Mouse (Mus musculus): ENCODE data around the gene Tnfsf14. TPM values are rescaled to one million over a fixed set of nuclear protein-coding genes. Genes with fewer than 3 reads are reported as not detected.

Gene Tnfsf14
- total RNA-seq (2021), result not detected
- long read RNA-seq, experiment 1, result 0 reads
- long read RNA-seq, experiment 2, result 0 reads

DNA sequence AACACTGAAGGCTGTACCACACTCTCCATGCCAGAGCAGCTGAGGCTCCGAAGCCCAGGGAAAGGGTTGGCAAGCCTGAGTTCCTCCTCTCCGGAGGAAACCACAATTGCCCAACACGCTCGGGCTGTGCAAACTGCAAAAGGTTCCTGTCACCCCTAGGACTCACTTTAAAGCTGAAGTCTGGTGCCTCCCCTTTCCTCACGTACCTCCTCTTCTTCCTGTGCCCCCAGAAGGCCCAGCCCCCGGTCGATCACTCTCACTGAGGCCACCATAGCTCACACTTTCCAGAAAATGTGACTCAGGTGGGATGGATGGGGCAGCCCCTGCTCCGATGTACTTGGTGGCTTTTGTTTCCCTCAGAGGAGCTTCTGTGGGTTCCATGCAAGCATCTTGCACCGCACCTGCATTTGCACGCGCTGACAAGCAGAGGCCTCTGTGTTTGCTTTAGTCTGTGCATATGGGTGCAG is at the start of gene Tnfsf14:
TSS of gene Tnfsf14 (minus strand) at position 137 of the 467 bp plus-strand sequence.
- no peak for DNase-seq (ENCODE audit: low spot score in 2 of 2)

- no peak for DNase-seq (ENCODE audit: low spot score in 2 of 2)
Observed at GRCm38 (mm10) chr17:57237181-57237580, 43.2 kb upstream of the Tnfsf14 start.

DNA sequence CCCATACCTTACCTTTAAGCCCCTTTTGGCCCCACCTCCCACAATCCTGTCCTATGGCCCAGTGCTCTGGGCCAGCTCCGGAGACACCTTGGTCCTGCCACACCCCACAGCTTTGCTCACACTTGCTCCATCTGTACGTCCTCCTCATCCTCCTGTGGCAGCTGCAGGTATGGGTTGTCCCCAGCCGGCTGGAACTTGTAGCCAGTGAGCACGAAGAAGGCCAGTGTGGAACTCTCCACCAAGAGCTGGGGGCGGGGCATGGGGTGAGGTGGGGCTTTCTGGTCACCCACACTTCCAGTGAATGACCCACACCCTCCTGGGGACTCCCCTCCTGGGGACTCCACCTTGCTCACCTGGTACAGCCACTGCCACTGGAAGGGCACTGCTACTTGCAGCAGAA is 41.8 kb upstream of the Tnfsf14 start:
- no peak for DNase-seq (ENCODE audit: low spot score in 2 of 2)

- DNase-seq (ENCODE audit: low spot score in 2 of 2), result no peak
Observed at GRCm38 (mm10) chr17:57234254-57234928, 40.4 kb upstream of the Tnfsf14 start.

DNA sequence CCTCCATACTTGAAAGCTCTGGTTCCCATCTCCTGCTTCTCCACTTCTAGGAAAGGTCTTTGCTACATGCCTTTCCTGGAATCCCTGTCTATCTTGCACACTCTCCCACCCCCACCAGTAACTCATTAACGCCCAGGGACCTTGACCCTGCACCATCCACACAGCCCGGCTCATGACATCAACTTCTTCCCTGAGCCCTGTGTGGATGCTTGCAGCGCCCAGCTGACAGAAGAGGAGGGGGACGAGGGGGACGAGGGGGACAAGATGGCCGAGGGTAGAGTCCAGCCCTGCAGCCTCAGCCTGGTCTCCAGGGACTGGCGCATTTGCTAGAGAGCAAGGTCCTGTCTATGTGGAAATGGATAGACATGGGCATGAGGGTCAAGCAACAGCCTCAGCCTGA is 39.1 kb upstream of the Tnfsf14 start:
- DNase-seq (ENCODE audit: low spot score in 2 of 2), result no peak

DNA sequence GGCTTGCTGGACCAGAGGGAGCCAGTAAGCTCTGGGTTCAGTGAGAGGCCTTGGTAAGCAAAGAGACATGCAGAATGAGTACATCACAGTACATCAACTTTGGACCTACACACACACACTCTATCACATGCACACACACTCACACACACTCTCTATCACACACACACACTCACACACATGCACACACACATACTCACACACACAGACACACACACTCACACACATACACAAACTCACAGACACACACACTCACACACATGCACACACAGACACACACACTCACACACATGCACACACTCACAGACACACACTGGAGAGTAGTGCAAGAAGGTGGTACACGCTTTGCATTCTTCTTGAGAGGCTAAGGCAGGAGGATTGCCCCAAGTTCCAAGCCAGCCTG is 38.2 kb upstream of the Tnfsf14 start:
- DNase-seq (ENCODE audit: low spot score in 2 of 2), result no peak

- DNase-seq (ENCODE audit: low spot score in 2 of 2), result no peak
Observed at GRCm38 (mm10) chr17:57231321-57231771, 37.4 kb upstream of the Tnfsf14 start.

- DNase-seq (ENCODE audit: low spot score in 2 of 2), result no peak
Observed at GRCm38 (mm10) chr17:57230728-57231125, 36.8 kb upstream of the Tnfsf14 start.

DNA sequence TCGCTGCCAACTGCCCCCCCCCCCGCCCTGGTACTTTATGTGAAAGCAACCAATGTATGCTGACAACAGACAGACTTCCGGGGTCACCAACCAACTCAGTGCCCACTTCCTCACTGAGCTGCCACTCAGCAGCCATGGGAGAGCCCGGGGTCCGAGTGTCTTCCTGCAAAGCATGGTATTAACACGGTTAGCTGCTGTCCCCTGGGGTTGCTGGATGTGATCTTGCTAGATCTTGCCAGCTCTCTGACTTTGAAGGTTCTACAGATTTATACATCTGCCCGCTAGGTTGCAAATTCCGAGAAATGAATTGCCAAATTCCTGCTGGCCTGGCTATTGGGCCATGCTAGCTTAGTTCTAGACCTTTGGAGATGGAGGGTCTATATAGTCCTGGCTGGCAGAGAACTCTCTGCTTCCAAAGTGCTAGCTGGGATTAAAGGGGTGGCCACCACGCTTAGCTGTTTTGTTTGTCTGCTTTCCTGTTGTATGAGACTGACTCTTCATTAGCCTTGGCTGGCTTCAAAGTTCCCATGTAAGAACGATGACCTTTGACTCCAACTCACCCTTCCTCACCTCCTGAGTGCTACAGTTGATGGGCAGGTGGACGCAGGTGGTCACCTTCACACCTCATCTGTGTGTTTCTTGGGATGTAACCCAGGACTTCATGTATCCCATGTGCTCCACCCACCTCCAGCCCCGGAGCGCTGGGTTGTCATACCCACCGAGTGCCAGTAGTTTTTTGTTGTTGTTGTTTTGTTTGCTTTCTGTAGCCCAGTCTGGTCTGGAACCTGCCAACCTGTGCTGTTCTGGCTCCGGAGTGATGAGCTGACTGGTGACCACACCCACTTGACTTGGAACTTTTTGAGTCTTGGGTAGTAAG is 36.1 kb upstream of the Tnfsf14 start:
- DNase-seq (ENCODE audit: low spot score in 2 of 2), result no peak

GRCm38 (mm10) chr17:57228873-57229272 is 34.9 kb upstream of the Tnfsf14 start:
- no peak for DNase-seq (ENCODE audit: low spot score in 2 of 2)

- DNase-seq (ENCODE audit: low spot score in 2 of 2), result no peak
Observed at GRCm38 (mm10) chr17:57228014-57228413, 34.0 kb upstream of the Tnfsf14 start, which contains the start of gene C3. TSS of gene C3 (minus strand) at chr17:57228136.

GRCm38 (mm10) chr17:57227468-57227867 is 33.5 kb upstream of the Tnfsf14 start:
- DNase-seq (ENCODE audit: low spot score in 2 of 2), result no peak

GRCm38 (mm10) chr17:57223313-57223712 is 29.3 kb upstream of the Tnfsf14 start:
- no peak for DNase-seq (ENCODE audit: low spot score in 2 of 2)

DNA sequence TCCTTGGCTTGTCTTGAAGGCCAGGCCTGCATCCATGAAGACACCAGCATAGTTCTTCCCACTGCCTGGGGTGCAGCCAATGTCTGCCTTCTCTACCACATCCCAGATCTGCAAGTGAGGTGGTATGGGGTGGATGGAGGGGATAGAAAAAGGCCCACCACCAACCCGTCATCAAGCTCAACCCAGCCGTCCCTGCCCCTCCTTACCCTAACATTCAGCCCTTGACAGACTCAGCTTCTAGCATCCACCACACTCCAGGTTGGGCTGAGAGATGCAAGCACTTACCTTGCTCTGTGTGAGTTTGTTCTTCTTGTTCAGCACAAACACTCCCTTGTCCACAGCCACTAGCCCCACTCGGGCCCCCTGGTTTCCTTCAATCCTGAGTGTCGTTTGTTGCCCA is 27.9 kb upstream of the Tnfsf14 start:
- DNase-seq (ENCODE audit: low spot score in 2 of 2), result no peak

DNA sequence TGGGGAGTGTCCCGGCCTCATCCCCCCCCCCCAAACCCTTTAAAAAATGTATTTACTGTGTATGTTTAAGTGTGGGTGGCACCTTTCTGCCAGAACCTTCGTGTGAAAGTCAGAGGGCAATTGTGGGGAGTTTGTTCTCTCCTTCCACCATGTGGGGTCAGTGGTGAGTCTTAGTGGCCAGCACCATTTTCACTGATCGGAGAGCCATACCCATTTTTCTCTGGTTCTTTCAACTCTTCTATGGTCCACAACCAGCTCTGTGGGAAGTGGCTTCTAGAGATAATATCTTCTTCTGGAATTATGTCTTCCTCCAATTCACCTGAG is 25.9 kb upstream of the Tnfsf14 start:
- DNase-seq (ENCODE audit: low spot score in 2 of 2), result no peak

DNA sequence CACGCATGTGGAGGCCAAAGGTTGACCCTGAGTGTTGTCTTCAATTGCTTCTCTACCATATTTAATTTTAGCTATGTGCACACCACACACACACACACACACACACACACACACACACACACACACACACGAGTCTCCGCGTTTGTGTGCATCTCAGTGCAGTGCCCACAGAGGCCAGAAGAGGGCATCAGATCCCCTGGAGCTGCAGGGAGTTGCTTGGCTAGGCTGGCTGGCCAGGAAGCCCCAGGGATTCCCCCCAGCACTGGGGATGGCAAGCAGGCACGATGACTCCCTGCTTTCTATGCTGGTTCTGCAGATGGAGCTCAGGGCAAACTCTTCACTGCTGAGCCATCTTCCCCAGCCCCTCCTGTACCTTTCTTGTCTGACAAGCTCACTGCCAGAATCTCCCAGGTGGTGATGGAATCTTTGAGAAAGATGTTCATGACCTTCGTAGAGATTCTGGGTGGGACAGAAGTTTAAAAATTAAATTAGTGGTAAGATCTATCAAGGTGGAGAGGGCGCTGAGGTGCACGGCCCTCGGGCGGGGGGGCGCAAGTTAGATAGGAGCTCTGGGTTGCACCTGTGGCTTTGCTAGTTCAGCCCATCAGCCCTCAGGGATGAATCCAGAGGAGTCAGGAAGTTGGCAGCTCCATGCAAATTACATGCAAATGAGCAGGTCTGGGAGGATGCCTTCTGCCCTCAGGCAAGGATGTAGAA is 25.3 kb upstream of the Tnfsf14 start:
- peak; percentile 49 to 74 for DNase-seq (ENCODE audit: low spot score in 2 of 2)

- no peak for DNase-seq (ENCODE audit: low spot score in 2 of 2)
Observed at GRCm38 (mm10) chr17:57218335-57218900, 24.4 kb upstream of the Tnfsf14 start.

GRCm38 (mm10) chr17:57214676-57215387 is 20.9 kb upstream of the Tnfsf14 start:
- no peak for DNase-seq (ENCODE audit: low spot score in 2 of 2)

- no peak for DNase-seq (ENCODE audit: low spot score in 2 of 2)
Observed at GRCm38 (mm10) chr17:57211501-57211900, 17.5 kb upstream of the Tnfsf14 start.

GRCm38 (mm10) chr17:57209330-57209729 is 15.4 kb upstream of the Tnfsf14 start:
- no peak for DNase-seq (ENCODE audit: low spot score in 2 of 2)

DNA sequence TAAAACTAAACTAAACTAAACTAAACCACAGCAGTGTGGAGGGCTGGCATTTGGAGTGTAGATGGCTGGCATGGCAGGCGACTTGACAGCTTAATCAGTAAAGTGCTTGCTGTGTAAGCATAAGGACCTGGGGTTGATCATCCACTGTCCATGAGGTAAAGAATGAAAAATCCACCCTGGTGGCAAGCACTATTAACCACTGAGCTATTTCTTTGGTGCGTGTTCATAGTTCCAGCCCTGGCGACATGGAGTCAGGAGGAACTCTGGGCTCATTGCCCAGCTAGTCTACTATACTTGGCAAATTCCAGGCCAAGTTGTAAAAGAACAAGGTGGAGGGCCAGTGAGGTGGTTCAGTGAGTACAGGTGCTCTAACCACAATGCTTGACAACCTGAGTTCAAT is 14.0 kb upstream of the Tnfsf14 start:
- no peak for DNase-seq (ENCODE audit: low spot score in 2 of 2)

Measured in gastrocnemius, postnatal 4 days (tissue).